Mouse (Mus musculus): ENCODE data around the gene Vgll4. TPM values are rescaled to one million over a fixed set of nuclear protein-coding genes. Genes with fewer than 3 reads are reported as not detected.

Gene Vgll4
- polyA plus RNA-seq, 1 experiment from 2014 or later, result 94.2 TPM

DNA sequence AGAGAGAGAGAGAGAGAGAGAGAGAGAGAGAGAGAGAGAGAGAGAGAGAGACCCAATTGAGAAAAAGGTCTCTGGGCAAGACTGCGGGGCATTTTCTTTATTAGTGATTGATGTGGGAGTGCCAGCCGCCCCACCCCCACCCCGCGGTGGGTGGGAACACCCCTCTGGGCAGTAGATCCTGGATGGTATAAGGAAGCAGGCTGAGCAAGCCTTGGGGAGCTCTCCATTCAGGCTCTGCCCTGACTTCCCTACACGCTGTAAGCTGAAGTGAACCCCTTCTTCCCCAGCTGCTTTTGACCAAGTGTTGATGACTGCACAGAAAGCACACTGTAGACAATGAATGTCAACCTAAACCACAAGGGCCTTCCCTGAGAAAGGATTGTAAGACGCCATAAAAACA lies 592 bp upstream of the Vgll4 start:
- Histone ChIP-seq H3K27ac (no peak overlapping the region), H3K36me3 (no peaks in the 10 kb centered on the region), H3K4me1 (peaks cover 24% of the 10 kb centered on the region), H3K9ac (no peak overlapping the region), H3K4me2 (replicated peaks) (peak overlapping the region; percentile 100), H3K4me3 (no peak overlapping the region), H3K27me3 (peaks cover 30% of the 10 kb centered on the region), H3K9me3 (replicated peaks) (no peaks in the 10 kb centered on the region)
- no peak for ATAC-seq (ENCODE audit: low FRiP score)
- 20% methylated on average over 6 of the region's 6 CpGs for WGBS

DNA sequence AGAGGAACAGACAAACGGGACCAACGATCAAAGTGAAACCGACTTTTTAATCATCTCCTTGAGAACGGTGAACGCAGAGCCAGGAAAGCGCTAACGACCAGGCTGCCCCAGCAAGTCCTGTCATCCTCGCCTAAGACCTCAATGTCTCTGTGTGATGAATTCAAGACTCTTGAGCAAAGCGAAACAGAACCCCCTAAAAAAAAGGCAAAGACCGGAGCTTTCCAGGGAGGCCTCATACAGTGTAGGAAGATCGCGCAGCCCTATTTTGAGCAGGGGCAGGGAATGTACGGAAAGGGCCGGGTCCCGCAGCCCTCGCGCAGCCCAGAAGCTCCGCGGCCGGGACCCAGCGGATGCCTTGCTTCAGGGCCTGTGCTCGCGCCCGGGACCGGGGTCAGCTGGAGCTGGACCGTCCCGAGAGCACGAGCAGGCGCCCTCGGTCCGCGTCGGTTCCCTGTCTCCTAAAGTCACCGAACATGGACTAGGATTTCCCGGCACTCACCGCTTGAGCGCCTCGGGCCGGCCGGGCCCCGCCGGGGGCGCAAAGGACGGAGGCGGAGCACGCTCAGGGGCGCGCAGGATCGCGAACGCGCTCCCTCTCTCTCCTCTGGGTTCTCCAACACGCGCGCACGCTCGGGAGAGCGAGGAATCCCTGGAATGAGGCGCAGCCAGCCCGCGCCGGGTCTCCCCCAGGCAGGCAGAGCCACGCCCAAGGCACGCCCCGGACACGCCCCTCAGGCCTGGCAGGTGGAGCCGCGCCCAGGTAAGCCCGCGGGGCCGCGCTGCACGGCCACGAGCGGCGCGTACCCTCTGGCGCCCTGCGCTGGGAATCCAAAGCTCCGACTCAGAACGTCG lies 1.2 kb downstream of the Vgll4 start:
- peaks cover 28% of the 10 kb centered on the region for H3K4me1 ChIP-seq
- H3K4me3 ChIP-seq, result peak overlapping the region; percentile 67
- H3K36me3 ChIP-seq, result no peaks in the 10 kb centered on the region
- WGBS, result under 1% methylated on average over 72 of the region's 82 CpGs
- H3K9ac ChIP-seq, result peak overlapping the region; percentile 71
- no peaks in the 10 kb centered on the region for H3K9me3 ChIP-seq (replicated peaks)
- H3K4me2 ChIP-seq (replicated peaks), result peak overlapping the region; percentile 100
- H3K27ac ChIP-seq, result peak overlapping the region; percentile 70
- ATAC-seq (ENCODE audit: low FRiP score), result peak; percentile 75
- H3K27me3 ChIP-seq, result peaks cover 30% of the 10 kb centered on the region

DNA sequence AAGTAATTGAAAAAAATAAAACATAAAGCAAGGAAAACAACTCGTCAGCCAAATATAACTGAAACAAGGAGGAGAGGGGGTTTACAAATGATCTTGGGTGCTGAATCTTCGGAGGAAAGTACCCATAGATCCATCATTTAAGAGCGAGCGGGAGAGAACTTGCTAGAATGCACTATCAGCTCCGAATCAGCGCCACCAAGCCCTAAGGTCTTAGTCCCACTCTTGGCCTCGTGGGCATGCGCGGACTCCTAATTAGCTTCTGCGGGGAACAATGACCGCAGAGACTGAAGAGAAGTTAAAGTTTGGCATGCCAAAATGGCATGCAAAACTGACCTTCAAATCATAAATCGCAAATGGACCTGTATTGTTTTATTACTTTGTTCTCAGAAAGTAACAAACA lies 2.2 kb downstream of the Vgll4 start:
- Histone ChIP-seq H3K27me3 (peaks cover 30% of the 10 kb centered on the region), H3K4me2 (replicated peaks) (peak overlapping the region; percentile 100), H3K4me3 (peak overlapping the region; percentile 67), H3K4me1 (peaks cover 31% of the 10 kb centered on the region), H3K9ac (no peak overlapping the region), H3K9me3 (replicated peaks) (no peaks in the 10 kb centered on the region), H3K36me3 (no peaks in the 10 kb centered on the region), H3K27ac (no peak overlapping the region)
- WGBS, result 49% methylated on average over 12 of the region's 12 CpGs
- ATAC-seq (ENCODE audit: low FRiP score), result no peak

DNA sequence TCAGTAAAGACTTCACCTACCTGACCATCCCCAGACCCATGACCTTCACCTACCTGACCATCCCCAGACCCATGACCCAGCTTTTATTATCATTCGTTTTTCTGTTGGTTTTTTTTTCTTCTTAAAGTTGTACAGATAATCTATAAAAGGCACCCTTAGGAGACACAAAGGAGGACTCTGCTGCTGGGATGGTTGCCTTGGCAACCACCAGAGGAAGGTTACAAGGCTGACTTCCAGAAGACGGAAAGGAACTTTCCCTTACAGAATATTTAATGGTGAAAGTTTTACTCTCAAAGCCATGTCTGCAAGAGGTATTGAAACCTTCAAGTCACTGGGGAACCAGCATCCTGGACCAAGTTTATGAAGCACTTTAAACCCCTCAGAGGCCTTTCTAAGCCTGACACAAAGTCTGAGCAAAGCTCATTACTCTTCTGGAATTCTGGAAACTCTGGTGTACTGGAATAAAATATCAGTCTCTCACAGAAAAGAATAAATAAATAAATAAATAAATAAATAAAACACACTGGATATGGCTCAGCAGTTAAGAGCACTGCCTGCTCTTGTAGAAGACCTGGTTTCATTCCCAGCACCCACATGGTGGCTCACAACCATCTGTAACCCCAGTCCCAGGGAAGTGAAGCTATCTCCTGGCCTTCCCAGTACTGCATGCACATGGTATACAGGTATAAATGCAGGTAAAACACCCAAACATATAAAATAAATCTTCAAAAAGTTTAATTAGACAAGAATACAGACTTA lies 3.2 kb downstream of the Vgll4 start:
- Histone ChIP-seq H3K9ac (no peak overlapping the region), H3K36me3 (no peaks in the 10 kb centered on the region), H3K27me3 (peaks cover 30% of the 10 kb centered on the region), H3K4me1 (peaks cover 31% of the 10 kb centered on the region), H3K9me3 (replicated peaks) (no peaks in the 10 kb centered on the region), H3K4me2 (replicated peaks) (no peak overlapping the region), H3K4me3 (no peak overlapping the region), H3K27ac (no peak overlapping the region)
- no peak for ATAC-seq (ENCODE audit: low FRiP score)
- 27% methylated on average over 2 of the region's 2 CpGs for WGBS

DNA sequence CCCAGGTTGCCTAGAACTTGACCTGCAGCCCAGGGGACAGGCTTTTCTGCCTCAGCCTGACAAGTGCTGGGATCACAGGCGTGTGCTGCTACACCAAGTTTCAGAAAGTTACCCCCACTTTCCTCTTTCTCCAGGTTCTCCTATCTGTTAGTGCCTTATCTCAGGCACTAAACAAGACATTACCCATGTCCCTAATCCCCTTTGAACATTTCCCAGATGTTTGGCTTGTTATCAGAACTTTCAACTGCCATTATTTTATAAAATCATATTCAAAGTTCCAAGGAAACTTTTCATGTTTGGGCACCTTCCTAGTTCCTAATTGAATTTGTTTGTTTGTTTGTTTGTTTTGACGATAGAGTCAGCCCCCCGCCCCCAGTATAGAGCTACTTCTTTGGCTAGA lies 4.0 kb downstream of the Vgll4 start:
- WGBS, result 85% methylated on average over 3 of the region's 3 CpGs
- ATAC-seq (ENCODE audit: low FRiP score), result no peak
- no peak overlapping the region for H3K27ac ChIP-seq
- H3K4me3 ChIP-seq, result no peak overlapping the region
- no peaks in the 10 kb centered on the region for H3K36me3 ChIP-seq
- H3K4me2 ChIP-seq (replicated peaks), result no peak overlapping the region
- H3K9ac ChIP-seq, result no peak overlapping the region
- peaks cover 30% of the 10 kb centered on the region for H3K27me3 ChIP-seq
- H3K9me3 ChIP-seq (replicated peaks), result no peaks in the 10 kb centered on the region
- H3K4me1 ChIP-seq, result peaks cover 31% of the 10 kb centered on the region

DNA sequence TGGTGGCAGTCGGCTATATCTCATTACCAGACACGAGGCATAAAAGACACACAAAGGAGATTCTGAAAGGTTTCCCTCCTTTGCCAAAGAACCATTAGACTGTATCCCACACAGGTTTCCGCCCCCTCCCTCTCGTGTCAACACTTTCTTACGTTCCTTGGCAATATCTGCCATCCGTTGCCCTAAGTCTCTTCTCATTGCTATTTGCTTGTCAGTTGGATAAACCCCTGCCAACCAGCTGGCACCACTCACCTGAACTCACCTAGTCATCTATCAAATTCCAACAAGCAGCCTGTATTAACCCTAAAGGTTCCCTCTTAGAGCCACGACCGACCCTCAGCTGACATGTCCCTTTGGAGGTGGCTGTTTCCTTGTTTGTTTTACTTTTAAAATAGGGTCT lies 4.4 kb downstream of the Vgll4 start:
- H3K27me3 ChIP-seq, result peaks cover 30% of the 10 kb centered on the region
- WGBS, result 80% methylated on average over 8 of the region's 8 CpGs
- no peak overlapping the region for H3K9ac ChIP-seq
- peaks cover 29% of the 10 kb centered on the region for H3K4me1 ChIP-seq
- no peaks in the 10 kb centered on the region for H3K9me3 ChIP-seq (replicated peaks)
- no peak overlapping the region for H3K27ac ChIP-seq
- H3K36me3 ChIP-seq, result no peaks in the 10 kb centered on the region
- no peak overlapping the region for H3K4me3 ChIP-seq
- ATAC-seq (ENCODE audit: low FRiP score), result no peak
- H3K4me2 ChIP-seq (replicated peaks), result no peak overlapping the region

DNA sequence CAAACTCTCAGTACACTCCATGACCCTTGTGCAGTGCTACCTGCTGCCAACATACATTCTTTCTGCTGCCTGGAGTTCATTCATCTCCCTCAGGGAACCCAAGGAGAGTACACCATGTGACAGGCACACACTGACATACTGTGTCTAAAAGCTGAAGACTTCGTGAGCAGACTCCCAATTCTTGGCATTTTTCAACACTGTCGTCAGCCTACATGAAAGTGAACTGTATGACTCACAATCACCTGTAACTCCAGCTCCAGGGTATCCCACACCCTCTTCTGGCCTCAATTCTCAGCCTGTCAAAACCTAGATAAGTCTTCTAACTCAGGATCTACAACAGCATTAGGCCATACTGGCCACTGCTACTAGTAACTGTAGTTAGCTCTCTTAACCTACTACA lies 5.6 kb downstream of the Vgll4 start:
- 78% methylated on average over 2 of the region's 2 CpGs for WGBS

DNA sequence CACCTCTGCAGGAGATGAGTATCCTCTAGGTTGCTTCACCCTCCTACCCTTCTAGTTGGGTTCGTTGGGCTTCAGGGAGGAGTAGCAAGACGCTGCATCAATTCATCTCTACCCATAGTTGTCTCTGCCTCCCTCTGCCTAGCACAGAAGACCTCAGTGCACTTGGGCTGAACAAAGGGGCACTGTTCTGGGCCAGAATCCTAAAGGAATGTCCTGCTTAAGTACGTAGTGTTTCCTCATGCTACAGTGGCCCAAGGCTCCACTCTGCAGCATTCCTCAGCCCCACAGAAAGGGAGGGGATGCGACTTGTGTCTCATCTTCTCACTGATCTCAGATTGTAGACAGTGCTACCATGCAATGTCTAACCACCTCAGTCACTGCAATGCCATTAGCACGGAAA lies 6.2 kb downstream of the Vgll4 start:
- peaks cover 15% of the 10 kb centered on the region for H3K4me1 ChIP-seq
- no peak overlapping the region for H3K4me2 ChIP-seq (replicated peaks)
- H3K27me3 ChIP-seq, result peaks cover 19% of the 10 kb centered on the region
- H3K9ac ChIP-seq, result no peak overlapping the region
- no peak overlapping the region for H3K27ac ChIP-seq
- no peaks in the 10 kb centered on the region for H3K9me3 ChIP-seq (replicated peaks)
- no peak overlapping the region for H3K4me3 ChIP-seq
- ATAC-seq (ENCODE audit: low FRiP score), result no peak
- WGBS, result 68% methylated on average over 5 of the region's 5 CpGs
- no peaks in the 10 kb centered on the region for H3K36me3 ChIP-seq

More for the DNA sequence above, 5.6 kb downstream of the Vgll4 start:
- Histone ChIP-seq H3K36me3 (no peaks in the 10 kb centered on the region), H3K4me2 (replicated peaks) (no peak overlapping the region), H3K9me3 (replicated peaks) (no peaks in the 10 kb centered on the region), H3K4me3 (no peak overlapping the region), H3K9ac (no peak overlapping the region), H3K27ac (no peak overlapping the region), H3K4me1 (peaks cover 18% of the 10 kb centered on the region), H3K27me3 (peaks cover 25% of the 10 kb centered on the region)
- no peak for ATAC-seq (ENCODE audit: low FRiP score)

DNA sequence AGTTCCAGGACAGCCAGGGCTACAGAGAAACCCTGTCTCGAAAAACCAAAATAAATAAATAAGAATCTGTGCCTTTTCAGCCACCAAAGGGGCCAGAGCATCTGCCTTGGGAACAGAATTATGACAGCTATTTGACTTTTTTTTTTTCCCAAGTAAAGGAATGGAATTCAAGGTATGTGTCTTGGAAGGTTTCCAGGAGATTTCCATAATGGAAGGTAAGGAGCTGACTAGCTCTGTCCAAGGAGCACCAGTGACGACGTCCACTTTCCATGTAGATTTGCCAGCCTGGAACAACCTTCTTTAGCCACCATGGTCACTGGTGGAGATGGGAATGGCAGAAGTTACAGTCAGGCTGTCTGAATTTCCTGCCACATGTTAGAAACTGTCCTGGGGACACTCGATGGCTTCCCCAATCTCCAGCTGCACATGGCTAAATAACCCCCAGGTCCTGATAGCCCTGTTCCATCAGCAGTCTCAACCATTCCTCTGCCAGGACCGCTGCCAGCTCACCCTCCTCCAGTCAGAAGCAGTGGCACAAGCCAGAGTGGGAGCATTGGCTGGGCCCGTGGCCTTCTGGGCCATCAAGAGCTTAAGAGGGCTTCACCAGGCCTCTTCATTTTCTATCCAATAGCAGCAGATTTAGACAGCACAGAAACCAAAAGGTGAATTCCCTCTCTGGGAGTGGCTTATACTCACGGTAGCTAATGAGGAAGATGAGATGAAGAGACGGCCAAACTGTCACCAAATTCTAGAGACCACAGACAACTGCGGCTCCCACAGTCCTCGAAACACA lies 8.3 kb downstream of the Vgll4 start:
- Histone ChIP-seq H3K27ac (no peak overlapping the region), H3K4me2 (replicated peaks) (no peak overlapping the region), H3K9me3 (replicated peaks) (no peaks in the 10 kb centered on the region), H3K4me3 (no peak overlapping the region), H3K27me3 (peaks cover 4% of the 10 kb centered on the region; the same call in 1 of the 2 replicates), H3K36me3 (no peaks in the 10 kb centered on the region), H3K4me1 (peaks cover 8% of the 10 kb centered on the region), H3K9ac (no peak overlapping the region)
- ATAC-seq (ENCODE audit: low FRiP score), result no peak
- 78% methylated on average over 10 of the region's 10 CpGs for WGBS

DNA sequence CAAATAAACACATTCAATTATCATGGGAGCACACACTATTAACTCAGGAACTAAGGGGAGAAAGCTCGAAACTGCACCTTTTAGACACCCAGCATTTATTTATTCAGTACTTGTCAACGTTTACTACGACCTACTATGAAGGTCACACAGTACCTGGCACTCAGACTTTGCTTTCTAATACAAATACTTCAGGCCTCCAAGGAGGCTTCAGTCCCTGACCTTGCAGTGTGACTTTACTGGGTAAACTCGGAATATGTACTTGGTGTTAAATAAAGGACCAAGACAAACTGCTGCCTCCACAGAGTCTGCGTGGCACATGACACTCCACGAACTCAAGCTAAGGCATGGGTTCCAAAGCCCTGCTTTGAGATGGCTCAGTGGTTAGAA lies 10.8 kb downstream of the Vgll4 start:
- no peak overlapping the region for H3K27ac ChIP-seq
- WGBS, result 87% methylated on average over 6 of the region's 6 CpGs
- no peak for ATAC-seq (ENCODE audit: low FRiP score)

DNA sequence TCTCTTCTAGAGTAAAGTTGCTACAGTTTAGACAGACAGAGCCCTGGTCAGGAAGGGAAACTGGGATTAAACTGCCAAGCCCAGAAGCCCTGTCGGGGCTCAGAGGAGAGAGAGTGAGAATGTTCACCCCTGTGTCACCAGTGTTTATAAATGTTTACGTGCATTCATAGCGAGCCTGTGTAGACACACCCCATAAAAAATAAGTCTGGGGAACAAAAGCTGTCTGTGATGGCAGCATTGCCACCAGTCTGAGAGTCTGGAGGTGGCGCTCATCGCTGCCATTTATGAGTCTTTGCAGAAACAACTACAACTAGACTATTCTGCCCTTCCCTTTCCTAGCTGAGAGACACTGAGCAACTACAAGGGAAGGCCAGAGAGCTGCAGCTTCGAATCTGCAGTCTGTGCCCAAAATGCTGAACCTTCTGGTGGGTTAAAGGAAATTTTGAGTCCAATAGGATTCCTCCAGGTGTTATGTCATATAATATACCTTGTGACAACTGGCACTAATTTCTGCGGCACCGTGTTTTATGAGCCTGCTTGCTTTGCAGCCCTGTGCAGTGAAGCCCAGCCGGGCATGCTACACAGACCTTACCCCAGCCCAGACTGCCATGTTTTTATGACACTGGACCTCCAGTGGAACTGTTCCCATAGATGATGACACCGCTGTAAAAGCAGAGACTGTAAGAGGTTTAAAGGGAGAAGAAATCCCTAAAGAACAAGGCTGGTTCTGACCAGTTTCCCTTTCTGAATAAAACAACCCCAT lies 11.4 kb downstream of the Vgll4 start:
- Histone ChIP-seq H3K4me3 (no peak overlapping the region), H3K4me2 (replicated peaks) (no peak overlapping the region), H3K27me3 (no peaks in the 10 kb centered on the region), H3K9ac (no peak overlapping the region), H3K27ac (no peak overlapping the region), H3K36me3 (no peaks in the 10 kb centered on the region), H3K4me1 (peaks cover 3% of the 10 kb centered on the region), H3K9me3 (replicated peaks) (no peaks in the 10 kb centered on the region)
- no peak for ATAC-seq (ENCODE audit: low FRiP score)
- 80% methylated on average over 10 of the region's 10 CpGs for WGBS

More for the DNA sequence above, 10.8 kb downstream of the Vgll4 start:
- Histone ChIP-seq H3K36me3 (no peaks in the 10 kb centered on the region), H3K27me3 (no peaks in the 10 kb centered on the region), H3K9ac (no peak overlapping the region), H3K4me1 (peaks cover 6% of the 10 kb centered on the region), H3K9me3 (replicated peaks) (no peaks in the 10 kb centered on the region), H3K4me3 (no peak overlapping the region), H3K4me2 (replicated peaks) (no peak overlapping the region)
